17 mouse cellular contexts compared by ENCODE assay signal in genomic region chr4:127469877-127470276, GRCm38 (mm10).
DNase-seq lines count a peak whose midpoint lies in the region; ATAC-seq lines count a peak whose summit lies in the region.
"Had no signal": no experiment of that assay in that cellular context is flagged by ENCODE, and none has a peak within 500 bp of the region (broad histone marks: within the 10 kb centered on the region; RNA-seq: fewer than 3 reads in every experiment).

No protein-coding gene starts in this region.

- peak; percentile 40 for DNase-seq in heart, adult 11 months
- DNase-seq in heart, adult 18-20 months, result no peak
- DNase-seq in cerebellum, adult 18-20 months, result no peak
- no peak for DNase-seq in cerebellum, postnatal 14 days
- DNase-seq: adrenal gland, adult 8-10 months; adrenal gland, postnatal 14 days; cerebellum, adult 11 months; cerebellum, adult 2 months; cerebellum, adult 9-10 months; cerebellum, postnatal 10 days; cerebellum, postnatal 36 days; forebrain, postnatal 0 days had no signal

- peak; percentile 99 for ATAC-seq in granulocyte monocyte progenitor cell, adult 5-6 weeks (replicated peaks; ENCODE audit: poor library complexity, severe bottlenecking)
- ATAC-seq in megakaryocyte progenitor cell, adult 5-6 weeks (replicated peaks; ENCODE audit: poor library complexity), result peak; percentile 87
- ATAC-seq: activated CD4-positive, CD25-positive, alpha-beta regulatory T cell, adult 4 months; forebrain, embryonic 13.5 days; forebrain, embryonic 15.5 days; forebrain, postnatal 0 days had no signal
